Mouse (Mus musculus) kidney, postnatal 0 days (tissue): ENCODE measurements around the gene Sh3glb1. TPM values are rescaled to one million over a fixed set of nuclear protein-coding genes. Genes with fewer than 3 reads are reported as not detected.

Experiments
- ATAC-seq: fragments of 200-750 bp; cut with Nextera tagmentation; replicated peaks from 2 replicates; pipeline ENCODE4 v1.8.0; 2017; ENCODE audit warnings: low read depth, moderate number of reproducible peaks, moderate TSS enrichment, moderate library complexity; ENCODE audit not compliant: low FRiP score
- DNase-seq: peaks from one replicate; pipeline ENCODE4 v3.0.0-alpha.2; 2016; ENCODE audit warnings: low spot score
- H3K27ac ChIP-seq: fragments of 300-500 bp; sonication (generic); 2 replicates; pipeline ENCODE4 v1.5.1; 2014; ENCODE audit warnings: mild to moderate bottlenecking
- H3K27me3 ChIP-seq: fragments of 300-500 bp; sonication (generic); 2 replicates; pipeline ENCODE4 v1.6.1; 2014; ENCODE audit warnings: low read length, mixed read lengths; ENCODE audit not compliant: insufficient read depth
- H3K36me3 ChIP-seq: fragments of 300-500 bp; sonication (generic); 2 replicates; pipeline ENCODE4 v1.6.1; 2014; ENCODE audit warnings: low read length, mixed read lengths; ENCODE audit not compliant: insufficient read depth
- H3K4me1 ChIP-seq: fragments of 300-500 bp; sonication (generic); replicated peaks from 2 replicates; pipeline ENCODE4 v1.6.1; 2014; ENCODE audit warnings: antibody characterized with exemption, low read length, mixed read lengths; ENCODE audit not compliant: insufficient read depth
- H3K4me2 ChIP-seq: fragments of 300-500 bp; sonication (generic); 2 replicates; pipeline ENCODE4 v1.6.1; 2014; ENCODE audit warnings: mild to moderate bottlenecking, low read length, moderate library complexity, mixed read lengths
- H3K4me3 ChIP-seq: fragments of 300-500 bp; sonication (generic); replicated peaks from 2 replicates; pipeline ENCODE4 v1.5.1; 2014; ENCODE audit warnings: low read depth, low read length
- H3K9ac ChIP-seq: fragments of 300-500 bp; sonication (generic); 2 replicates; pipeline ENCODE4 v1.6.1; 2014; ENCODE audit warnings: low read depth, low read length
- H3K9me3 ChIP-seq: fragments of 300-500 bp; sonication (generic); replicated peaks from 2 replicates; pipeline ENCODE4 v1.6.1; 2016; ENCODE audit warnings: low read length, inconsistent platforms, mixed read lengths
- CTCF ChIP-seq: IDR thresholded peaks from 2 replicates; pipeline ENCODE4 v1.5.1; 2016; ENCODE audit warnings: antibody characterized with exemption, low read depth, mild to moderate bottlenecking, moderate library complexity
- WGBS: fragments of 180-500 bp; shearing (Covaris S2); extraction: QIAGEN DNeasy Blood & Tissue Kit; methylation state at CpG from one replicate; pipeline ENCODE4 v1.1.7; 2014; 5-methylcytosine and 5-hydroxymethylcytosine counted together
- polyA plus RNA-seq: library from polyadenylated mRNA; unstranded; fragments of >200 nt; fragmentation: Nextera tagmentation; extraction: Ambion mirVana; gene quantifications from 2 replicates; pipeline ENCODE4 v1.2.1, GENCODE M21; 2015

Gene Sh3glb1
- polyA plus RNA-seq, 1 experiment from 2014 or later = 129 TPM

GRCm38 (mm10) chr3:144644202-144644601, 75.9 kb downstream of the Sh3glb1 start:
- no peak for TF ChIP-seq CTCF
- no peak overlapping the region for H3K4me2 ChIP-seq
- no peaks in the 10 kb centered on the region for H3K36me3 ChIP-seq
- 47% methylated on average over 5 of the region's 5 CpGs for WGBS
- ATAC-seq = no peak
- peak; percentile 29 for DNase-seq
- no peaks in the 10 kb centered on the region for H3K27me3 ChIP-seq
- H3K9ac ChIP-seq = no peak overlapping the region
- 0 out of 2 replicates have a peak, but pooled peaks cover 3% of the 10 kb centered on the region for H3K4me1 ChIP-seq
- no peak overlapping the region for H3K4me3 ChIP-seq
- no peak overlapping the region for H3K27ac ChIP-seq
- H3K9me3 ChIP-seq = no peaks in the 10 kb centered on the region

- ATAC-seq = peak; percentile 90
- peak overlapping the region; percentile 65 for H3K27ac ChIP-seq
- 13% methylated on average over 2 of the region's 2 CpGs for whole genome bisulfite sequencing
Measured at GRCm38 (mm10) chr3:144643301-144643871, 76.7 kb downstream of the Sh3glb1 start.

GRCm38 (mm10) chr3:144642141-144642540, 78.0 kb downstream of the Sh3glb1 start:
- no peak for TF ChIP-seq CTCF
- Histone ChIP-seq H3K36me3 (no peaks in the 10 kb centered on the region), H3K4me2 (no peak overlapping the region), H3K27me3 (no peaks in the 10 kb centered on the region), H3K27ac (no peak overlapping the region), H3K4me3 (no peak overlapping the region), H3K9ac (no peak overlapping the region), H3K9me3 (no peaks in the 10 kb centered on the region), H3K4me1 (0 out of 2 replicates have a peak, but pooled peaks cover 3% of the 10 kb centered on the region)
- ATAC-seq = no peak
- DNase-seq = no peak
- WGBS = 82% methylated on average over 4 of the region's 4 CpGs

More at GRCm38 (mm10) chr3:144643301-144643871, 76.7 kb downstream of the Sh3glb1 start:
- no peaks in the 10 kb centered on the region for H3K27me3 ChIP-seq
- no peak overlapping the region for H3K4me2 ChIP-seq
- peak; percentile 93 for DNase-seq
- H3K36me3 ChIP-seq = no peaks in the 10 kb centered on the region
- no peak for TF ChIP-seq CTCF
- no peaks in the 10 kb centered on the region for H3K9me3 ChIP-seq
- no peak overlapping the region for H3K4me3 ChIP-seq
- H3K9ac ChIP-seq = no peak overlapping the region
- 0 out of 2 replicates have a peak, but pooled peaks cover 3% of the 10 kb centered on the region for H3K4me1 ChIP-seq

GRCm38 (mm10) chr3:144640033-144640432, 80.1 kb downstream of the Sh3glb1 start:
- no peak overlapping the region for H3K4me2 ChIP-seq
- no peak overlapping the region for H3K4me3 ChIP-seq
- H3K9ac ChIP-seq = no peak overlapping the region
- no peak for TF ChIP-seq CTCF
- H3K9me3 ChIP-seq = no peaks in the 10 kb centered on the region
- no peak for ATAC-seq
- no peaks in the 10 kb centered on the region for H3K36me3 ChIP-seq
- H3K27ac ChIP-seq = no peak overlapping the region
- no peak for DNase-seq
- 0 out of 2 replicates have a peak, but pooled peaks cover 3% of the 10 kb centered on the region for H3K4me1 ChIP-seq
- H3K27me3 ChIP-seq = no peaks in the 10 kb centered on the region

GRCm38 (mm10) chr3:144639387-144639786, 80.7 kb downstream of the Sh3glb1 start:
- no peak for TF ChIP-seq CTCF

GRCm38 (mm10) chr3:144638110-144638509, 82.0 kb downstream of the Sh3glb1 start:
- DNase-seq (no peak), ATAC-seq (no peak)
- H3K9ac ChIP-seq = no peak overlapping the region
- no peaks in the 10 kb centered on the region for H3K36me3 ChIP-seq
- H3K27me3 ChIP-seq = no peaks in the 10 kb centered on the region
- no peaks in the 10 kb centered on the region for H3K9me3 ChIP-seq
- H3K4me1 ChIP-seq = no peaks in the 10 kb centered on the region
- TF ChIP-seq CTCF = no peak
- no peak overlapping the region for H3K4me2 ChIP-seq
- H3K4me3 ChIP-seq = no peak overlapping the region
- 88% methylated on average over 4 of the region's 4 CpGs for WGBS
- H3K27ac ChIP-seq = no peak overlapping the region

More at GRCm38 (mm10) chr3:144639387-144639786, 80.7 kb downstream of the Sh3glb1 start:
- Histone ChIP-seq H3K4me3 (no peak overlapping the region), H3K9ac (no peak overlapping the region), H3K9me3 (no peaks in the 10 kb centered on the region), H3K4me1 (0 out of 2 replicates have a peak, but pooled peaks cover 3% of the 10 kb centered on the region), H3K4me2 (no peak overlapping the region), H3K27ac (no peak overlapping the region), H3K27me3 (no peaks in the 10 kb centered on the region), H3K36me3 (no peaks in the 10 kb centered on the region)
- ATAC-seq = no peak
- no peak for DNase-seq
- 87% methylated on average over 3 of the region's 3 CpGs for WGBS

- Histone ChIP-seq H3K4me2 (no peak overlapping the region), H3K9ac (no peak overlapping the region), H3K4me3 (no peak overlapping the region), H3K27ac (no peak overlapping the region), H3K36me3 (no peaks in the 10 kb centered on the region), H3K4me1 (no peaks in the 10 kb centered on the region), H3K27me3 (no peaks in the 10 kb centered on the region), H3K9me3 (no peaks in the 10 kb centered on the region)
- no peak for ATAC-seq
- 69% methylated on average over 5 of the region's 5 CpGs for WGBS
- no peak for DNase-seq
- TF ChIP-seq CTCF = no peak
Measured at GRCm38 (mm10) chr3:144635236-144635635, 84.9 kb downstream of the Sh3glb1 start.

Other genes starting within 250 kb of the Sh3glb1 start
- 9.7 and 10.4 TPM in 2 replicates for gene Hs2st1, start 150.2 kb downstream of the Sh3glb1 start, polyA plus RNA-seq
- gene Selenof, start 150.0 kb downstream of the Sh3glb1 start, polyA plus RNA-seq = 840 and 861 TPM in 2 replicates
- 16.1 and 20.4 TPM in 2 replicates for gene Clca3a1, start 40.6 kb upstream of the Sh3glb1 start, polyA plus RNA-seq
- gene Clca3a2, start 99.2 kb upstream of the Sh3glb1 start, polyA plus RNA-seq = 0.32 and 0.46 TPM in 2 replicates
- gene Clca3b, start 129.0 kb upstream of the Sh3glb1 start, polyA plus RNA-seq = 0.06 and 0.08 TPM in 2 replicates
- 0.04 and 0.08 TPM in 2 replicates for gene Clca4b, start 212.2 kb upstream of the Sh3glb1 start, polyA plus RNA-seq